Mouse (Mus musculus) ES-E14 (cell line): ENCODE data around the gene Catsperg1.

ENCODE experiments used
- MAFK ChIP-seq: IDR thresholded peaks from 2 replicates; pipeline ENCODE4 v1.6.1; 2014; ENCODE audit warnings: mild to moderate bottlenecking, low read depth, low read length, inconsistent platforms; ENCODE audit not compliant: insufficient read depth
- ZNF384 ChIP-seq: IDR thresholded peaks from 2 replicates; pipeline ENCODE4 v1.6.1; 2012; ENCODE audit warnings: low read depth, low read length, inconsistent platforms

GRCm38 (mm10) chr7:29146625-29147367, 67.0 kb downstream of the Catsperg1 start:
- TF ChIP-seq MAFK, result no peak
- no peak for TF ChIP-seq ZNF384
